Mouse (Mus musculus) erythroblast, adult 5-6 weeks (primary cell): ENCODE measurements around the gene Fam89b. TPM values are rescaled to one million over a fixed set of nuclear protein-coding genes. Genes with fewer than 3 reads are reported as not detected.

Experiments used
- ATAC-seq: replicated peaks from 2 replicates; pipeline ENCODE4 v1.8.0; 2016; ENCODE audit warnings: moderate number of reproducible peaks, mild to moderate bottlenecking, moderate TSS enrichment, inconsistent platforms; ENCODE audit not compliant: poor library complexity, low FRiP score, severe bottlenecking
- total RNA-seq, 2 experiments: library from RNA; stranded (forward) in 1 of 2; stranded (reverse) in 1 of 2; fragments of 150-400 nt in 1 of 2; fragments of 200-764, 138-1000 nt in 1 of 2; gene quantifications; 2 replicates each; pipeline versions ENCODE4 v1.2.3 to v1.2.4; 2015 to 2017; ENCODE audit warnings: low replicate concordance in 2 of 2

Fam89b gene
- total RNA-seq, 2 experiments from 2014 or later, result 10.5 to 30.4 TPM

DNA sequence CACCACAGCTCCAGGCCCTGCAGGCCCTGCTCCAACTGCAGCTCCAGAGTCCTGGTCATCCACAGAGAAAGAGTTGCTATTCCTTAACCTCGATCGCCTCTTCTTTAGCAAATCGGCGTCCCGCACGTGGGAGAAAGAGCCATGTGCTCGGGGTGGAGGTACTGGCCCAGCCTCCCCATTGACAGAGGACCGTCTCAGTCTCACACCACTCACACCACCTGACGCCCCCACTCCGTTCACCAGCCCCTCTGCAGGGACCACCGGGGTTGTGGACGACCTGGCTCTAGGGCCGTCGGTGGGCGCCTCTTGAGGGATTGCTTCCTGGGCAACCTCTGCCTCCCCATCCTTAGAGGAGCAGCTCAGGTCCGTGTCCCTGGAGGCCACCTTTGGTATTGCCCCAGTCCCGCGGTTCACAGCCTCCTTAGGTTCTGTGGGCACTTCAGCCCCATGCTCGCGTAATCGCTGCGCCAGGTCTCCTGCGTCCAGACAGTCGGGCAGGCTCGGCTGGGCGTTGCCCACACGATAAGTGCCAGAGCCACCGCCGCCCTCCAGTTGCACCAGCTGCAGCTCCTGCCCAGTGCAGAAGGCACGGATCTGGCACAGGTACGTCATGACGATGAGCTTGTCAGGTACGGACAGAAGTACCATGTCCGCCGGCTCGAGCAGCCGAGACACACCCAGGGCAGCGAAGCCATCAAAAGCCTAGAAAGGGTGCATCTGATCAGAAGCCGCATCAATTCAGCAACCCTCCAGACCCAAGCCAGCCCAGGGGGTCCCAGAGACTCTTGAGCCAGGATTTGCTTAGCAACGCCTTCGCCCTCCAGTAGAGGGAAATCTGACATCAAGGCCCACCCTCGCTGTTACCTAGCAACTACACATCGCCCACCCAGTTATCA is 13.4 kb downstream of the Fam89b start:
- peak; percentile 80 for ATAC-seq

DNA sequence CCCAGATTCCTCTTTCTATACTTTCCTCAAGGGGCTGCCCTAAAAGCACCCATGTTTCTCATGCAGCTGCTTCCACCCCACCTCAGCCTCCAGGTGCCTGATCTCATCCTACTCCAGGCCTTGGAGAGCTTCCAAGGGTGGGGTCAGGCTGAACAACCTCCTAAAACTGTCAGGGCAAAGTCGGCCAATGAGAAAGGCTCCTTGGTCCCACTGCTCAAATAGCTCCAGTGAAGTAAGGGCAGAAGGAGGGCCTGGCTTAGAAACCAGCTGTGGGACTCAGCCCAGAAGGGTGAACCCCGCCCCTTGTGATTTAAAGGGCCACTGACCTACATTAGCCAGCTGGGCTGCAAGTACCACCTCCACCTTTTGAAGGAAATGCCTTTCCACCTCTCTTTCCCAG is 15.7 kb downstream of the Fam89b start:
- peak; percentile 68 for ATAC-seq

DNA sequence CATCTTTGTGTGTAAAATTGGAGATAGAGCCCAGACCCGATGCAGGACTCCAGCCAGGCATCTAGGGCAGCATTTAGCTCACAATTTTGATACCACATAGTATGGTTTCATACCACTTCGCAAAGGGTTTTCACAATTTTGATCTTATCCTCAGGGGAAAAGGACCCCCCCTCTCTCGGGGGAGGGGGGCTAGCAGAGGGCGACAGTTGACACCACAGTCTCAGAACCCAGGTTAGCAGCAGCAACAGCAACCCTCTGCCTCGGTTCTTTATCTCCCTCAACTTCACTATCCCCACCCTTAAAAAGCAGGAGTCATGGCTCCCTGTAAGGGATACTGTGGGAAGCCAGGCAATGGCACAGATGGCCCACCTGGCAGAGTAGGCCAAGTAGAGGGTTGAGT is 16.2 kb downstream of the Fam89b start:
- no peak for ATAC-seq

DNA sequence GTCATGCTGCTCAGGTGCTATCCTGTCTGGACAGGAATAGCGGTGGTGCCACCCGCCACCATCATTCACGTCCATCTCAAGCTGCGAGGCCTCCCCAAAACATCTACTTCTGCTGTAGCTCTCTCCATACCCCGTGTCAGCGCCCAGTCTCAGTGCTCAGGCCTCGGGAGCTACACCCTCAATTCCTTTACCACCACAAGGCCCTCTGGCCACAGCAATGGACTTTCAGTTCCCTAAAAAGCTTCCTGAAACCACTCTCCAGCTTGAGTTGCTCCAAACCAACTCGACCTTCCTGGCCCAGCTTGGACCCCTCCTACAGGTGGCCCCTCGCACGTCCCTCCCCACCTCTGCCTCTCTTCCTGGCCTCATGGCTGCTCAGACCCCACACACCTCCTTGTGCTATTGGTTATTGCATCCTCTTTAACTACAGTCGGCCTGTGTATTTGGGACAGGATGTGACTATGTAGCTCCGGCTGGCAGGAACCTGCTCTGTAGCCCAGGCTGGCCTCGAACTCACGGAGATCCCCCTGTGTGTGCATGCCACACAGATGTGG is 17.5 kb downstream of the Fam89b start:
- no peak for ATAC-seq

DNA sequence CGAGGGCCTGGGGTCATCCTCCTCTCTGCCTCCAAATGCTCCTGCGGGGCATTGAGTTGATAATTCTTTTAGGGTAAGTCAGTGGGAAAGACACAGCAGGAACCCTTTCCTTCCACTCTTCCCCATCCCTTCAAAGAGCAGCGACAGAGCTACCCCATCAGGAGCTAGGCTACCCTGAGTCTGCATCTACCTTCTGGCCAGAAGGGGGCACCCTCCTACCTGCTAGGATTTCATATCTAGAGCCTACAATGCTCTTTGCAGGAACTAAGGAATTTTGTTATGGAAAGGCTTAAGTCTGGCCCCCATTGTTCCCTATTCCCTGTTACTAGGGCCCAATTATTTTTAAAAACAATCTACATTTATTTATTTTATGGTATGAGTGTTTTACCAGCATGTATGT is 18.2 kb downstream of the Fam89b start:
- peak; percentile 45; the same call in 1 of the 2 replicates for ATAC-seq

DNA sequence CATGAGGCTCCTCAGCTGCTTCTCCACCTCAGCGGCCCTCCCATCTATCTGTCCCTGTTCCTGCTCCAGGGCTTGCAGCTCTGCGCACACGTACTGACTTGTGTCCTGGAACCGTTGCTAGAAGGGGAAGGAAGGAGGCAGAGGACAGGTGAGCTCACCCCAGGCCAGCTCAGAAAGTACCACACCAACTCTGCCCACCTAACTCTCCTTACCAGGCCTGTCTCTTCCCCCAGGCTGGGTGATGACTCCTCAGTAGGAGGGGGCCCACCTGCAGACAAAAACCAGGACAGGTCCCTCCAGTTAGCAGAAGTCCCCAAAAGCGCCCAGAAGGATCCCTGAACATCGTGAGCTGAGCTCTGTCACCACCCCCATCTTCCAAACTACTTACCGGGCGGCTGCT is 18.9 kb downstream of the Fam89b start:
- no peak for ATAC-seq

DNA sequence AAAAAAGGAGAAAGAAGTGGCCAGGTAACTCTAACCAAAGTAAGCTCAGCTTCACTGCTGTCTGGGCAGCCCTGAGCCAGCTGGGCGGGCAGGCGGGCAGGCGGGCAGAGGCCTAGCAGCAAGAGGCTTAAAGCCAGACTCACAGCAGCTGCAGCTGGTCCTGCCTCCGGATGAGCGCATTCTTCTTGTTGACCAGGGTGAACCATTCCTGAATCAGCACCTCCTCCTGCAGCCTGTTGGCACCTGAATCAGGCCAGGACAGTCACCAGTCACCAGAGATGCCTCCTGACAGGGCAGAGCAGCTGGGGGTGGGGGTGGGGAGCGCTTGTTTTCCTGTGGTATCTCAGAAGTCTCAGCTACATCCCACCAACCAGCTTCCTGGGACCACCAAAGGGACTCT is 19.4 kb downstream of the Fam89b start:
- ATAC-seq, result no peak

DNA sequence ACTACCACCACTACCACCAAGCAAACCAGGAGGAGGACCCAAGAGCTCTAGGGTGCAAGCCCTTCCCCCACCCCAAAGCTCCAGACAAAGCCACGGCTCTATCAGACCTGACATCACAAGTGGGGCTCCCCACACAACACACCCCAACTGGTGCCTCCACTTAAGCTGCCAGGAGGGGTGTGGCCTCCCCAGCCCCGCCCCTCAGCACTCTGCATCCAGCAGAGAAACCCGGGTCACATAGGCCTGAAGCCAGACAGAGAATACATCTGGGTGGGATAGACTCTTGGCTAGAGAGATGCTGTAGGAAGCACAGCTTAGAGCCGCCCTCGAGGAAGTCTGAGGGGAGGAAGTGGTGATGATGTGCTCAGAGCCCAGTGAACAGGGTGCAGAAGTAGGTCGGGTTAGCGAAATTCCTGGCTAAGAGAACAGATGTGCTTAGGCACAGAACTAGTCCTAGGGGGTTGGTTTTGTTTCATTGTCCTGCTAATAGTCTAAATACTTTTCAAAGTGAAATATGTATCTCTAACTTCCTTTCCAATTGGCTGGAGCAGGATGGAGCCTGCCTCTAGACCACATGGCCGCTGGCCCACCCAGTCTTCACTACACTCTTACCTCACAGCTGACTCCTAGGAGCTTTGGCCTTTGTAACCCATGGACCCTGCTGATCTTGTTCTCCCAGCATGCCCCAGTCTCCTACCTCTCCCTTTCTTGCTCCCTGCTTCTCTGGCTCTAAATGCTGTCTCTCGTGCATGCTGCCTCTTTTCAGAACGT is 24.5 kb downstream of the Fam89b start:
- peak; percentile 80 for ATAC-seq

DNA sequence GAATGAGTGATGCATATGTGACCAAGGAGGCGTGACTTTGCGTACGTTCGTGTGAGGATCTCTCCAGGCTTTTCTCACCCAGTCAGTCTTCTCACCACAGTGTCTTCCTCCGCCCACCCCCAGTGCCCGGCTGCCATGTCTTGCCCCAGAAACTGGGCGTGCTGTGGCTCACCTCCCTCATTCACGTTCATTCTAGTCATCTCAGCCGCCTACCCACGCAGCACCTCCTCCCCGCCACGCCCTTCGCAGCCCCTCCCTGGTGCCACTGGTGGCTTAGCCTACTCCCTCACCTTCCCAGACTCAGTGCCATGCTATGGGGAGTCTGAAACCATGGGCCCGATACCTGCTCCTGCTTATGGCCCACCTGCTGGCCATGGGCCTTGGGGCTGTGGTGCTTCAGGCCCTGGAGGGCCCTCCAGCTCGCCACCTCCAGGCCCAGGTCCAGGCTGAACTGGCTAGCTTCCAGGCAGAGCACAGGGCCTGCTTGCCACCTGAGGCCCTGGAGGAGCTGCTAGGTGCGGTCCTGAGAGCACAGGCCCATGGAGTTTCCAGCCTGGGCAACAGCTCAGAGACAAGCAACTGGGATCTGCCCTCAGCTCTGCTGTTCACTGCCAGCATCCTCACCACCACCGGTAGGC is 25.2 kb downstream of the Fam89b start, which contains the start of gene Kcnk7:
TSS of gene Kcnk7 (plus strand) at position 205 of the 638 bp plus-strand sequence.
- ATAC-seq, result peak; percentile 86

DNA sequence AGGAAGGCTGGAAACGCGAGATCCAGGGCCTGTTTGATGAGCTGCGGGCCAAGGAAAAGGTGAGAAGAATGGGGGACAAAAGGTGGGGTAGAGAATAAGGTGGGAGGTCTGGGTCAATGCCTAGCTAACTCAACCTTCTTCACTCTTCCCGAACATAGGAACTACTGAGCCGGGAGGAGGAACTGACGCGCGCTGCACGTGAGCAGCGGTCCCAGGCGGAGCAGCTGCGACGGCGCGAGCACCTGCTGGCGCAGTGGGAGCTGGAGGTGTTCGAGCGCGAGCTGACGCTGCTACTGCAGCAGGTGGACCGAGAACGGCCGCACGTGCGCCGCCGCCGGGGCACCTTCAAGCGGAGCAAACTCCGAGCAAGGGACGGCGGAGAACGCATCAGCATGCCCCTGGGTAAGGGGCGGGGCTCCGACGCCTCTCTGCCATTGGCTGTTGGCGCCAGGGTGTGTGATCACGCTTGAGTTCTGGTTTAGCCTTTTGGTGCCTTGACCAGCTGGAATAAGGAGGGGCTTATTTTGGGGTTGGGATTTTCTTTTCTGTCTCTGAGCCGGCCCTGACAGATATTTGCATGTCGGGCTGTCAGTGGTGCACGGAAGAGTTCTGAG is 33.5 kb downstream of the Fam89b start:
- ATAC-seq, result no peak

DNA sequence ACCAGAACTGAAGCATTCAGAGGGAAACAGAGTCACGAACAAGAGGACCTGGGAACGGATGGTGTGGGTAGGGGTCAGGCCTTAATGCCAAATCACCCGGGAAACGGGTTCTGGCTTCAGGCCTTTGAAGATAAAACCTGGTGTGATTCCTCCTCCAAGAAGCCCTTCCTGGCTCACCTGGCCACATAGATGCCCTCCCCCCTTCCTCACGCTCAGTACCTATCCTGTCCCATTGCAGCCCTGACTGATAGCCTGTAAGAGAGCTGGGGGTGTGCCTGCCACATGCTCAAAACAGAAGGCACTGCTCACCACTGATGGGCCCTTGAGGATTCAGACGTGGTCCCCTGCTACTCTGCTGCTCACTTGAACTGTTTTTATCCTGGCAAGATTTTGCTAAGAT is 35.7 kb downstream of the Fam89b start:
- ATAC-seq, result no peak

DNA sequence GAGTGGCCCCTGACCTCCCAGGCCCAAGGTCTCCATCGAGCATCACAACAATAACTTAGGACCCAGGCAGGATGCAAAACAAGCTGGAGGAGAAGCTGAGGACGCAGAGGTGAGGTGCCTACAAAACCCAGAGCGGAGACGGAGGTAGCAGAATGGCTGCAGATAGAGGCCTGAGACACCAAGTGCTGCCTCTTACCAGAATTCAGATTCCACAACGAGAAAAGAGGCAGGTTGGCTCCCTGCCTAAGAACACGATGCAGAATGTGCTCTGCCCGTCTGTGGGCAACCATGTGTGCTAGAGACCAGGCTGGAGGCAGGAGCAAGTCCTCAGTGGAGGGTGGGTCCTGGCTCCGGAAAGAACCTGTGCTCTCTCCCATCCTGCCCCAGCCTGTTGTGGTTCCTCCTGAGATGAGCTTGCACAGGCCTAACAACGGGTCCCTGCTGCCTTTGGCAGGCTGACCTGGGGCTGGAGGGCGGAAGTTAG is 36.5 kb downstream of the Fam89b start:
- ATAC-seq, result no peak

DNA sequence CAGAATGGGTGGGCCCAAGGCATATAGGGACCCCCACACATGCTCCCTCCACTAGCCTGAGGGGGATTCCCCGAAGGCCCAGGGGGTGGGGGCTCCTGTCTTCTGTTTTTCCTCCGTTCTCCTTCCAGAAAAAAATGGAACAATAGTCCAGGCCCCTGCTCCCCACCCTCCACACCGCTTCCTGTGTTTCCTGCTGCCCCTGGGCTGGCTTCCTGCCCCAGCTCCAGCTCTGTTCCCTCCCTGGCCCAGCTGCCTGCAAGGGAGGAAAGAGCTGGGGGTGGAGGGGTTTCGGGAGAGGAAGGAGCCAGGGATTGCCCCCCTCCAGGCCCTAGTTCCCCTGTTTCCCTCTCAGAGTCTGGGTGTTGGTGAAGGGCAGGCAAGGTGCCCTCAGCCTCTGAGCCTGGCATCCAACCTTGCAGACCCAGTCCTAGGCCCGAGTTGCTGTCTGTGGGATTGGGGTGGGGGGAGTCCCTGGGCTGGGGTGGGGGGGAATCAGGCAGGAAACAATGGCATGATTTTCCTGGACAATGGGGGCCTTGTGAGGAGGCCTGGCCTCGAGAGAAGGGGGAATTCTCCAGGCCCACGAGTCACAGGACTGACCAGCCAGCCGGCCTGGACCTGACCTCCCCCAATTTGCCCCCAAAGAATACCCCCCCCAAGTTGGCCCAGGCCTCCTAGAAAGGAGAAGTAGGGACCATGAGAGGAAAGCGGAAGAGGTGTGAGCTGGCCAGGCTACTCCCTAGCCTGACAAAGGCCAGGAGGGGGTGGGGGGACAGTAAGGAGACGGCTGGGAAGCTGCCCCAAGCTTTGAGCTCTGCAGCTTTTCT is 37.2 kb downstream of the Fam89b start:
- ATAC-seq, result no peak

DNA sequence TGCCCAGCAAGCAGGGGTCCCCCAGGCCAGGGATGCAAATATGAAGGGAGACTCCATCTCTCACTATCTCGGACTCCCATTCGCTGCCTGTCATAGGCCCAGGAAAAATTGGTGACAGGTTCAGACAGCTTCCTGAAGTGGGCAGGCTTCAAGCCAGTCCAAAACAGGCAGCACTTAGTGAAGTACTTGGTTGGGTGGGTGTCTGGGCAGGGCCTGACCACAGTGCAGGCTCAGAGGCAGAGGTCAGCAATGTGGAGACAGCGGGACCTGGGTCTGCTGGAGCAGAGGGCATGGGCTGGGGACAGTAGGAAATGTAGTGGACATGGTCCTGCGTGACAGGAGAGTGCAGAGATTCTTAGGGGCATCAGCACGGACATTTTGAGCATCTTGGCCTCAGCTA is 37.9 kb downstream of the Fam89b start:
- ATAC-seq, result no peak

DNA sequence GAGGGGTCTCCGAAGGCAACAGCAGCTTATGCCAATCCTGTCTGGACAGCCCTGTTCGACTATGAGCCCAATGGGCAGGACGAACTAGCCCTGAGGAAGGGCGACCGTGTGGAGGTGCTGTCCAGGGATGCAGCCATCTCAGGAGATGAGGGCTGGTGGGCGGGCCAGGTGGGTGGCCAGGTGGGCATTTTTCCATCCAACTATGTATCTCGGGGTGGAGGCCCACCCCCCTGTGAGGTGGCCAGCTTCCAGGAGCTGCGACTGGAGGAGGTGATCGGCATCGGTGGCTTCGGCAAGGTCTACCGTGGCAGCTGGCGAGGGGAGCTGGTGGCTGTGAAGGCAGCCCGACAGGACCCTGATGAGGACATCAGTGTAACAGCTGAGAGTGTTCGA is 39.1 kb downstream of the Fam89b start:
- ATAC-seq, result no peak

DNA sequence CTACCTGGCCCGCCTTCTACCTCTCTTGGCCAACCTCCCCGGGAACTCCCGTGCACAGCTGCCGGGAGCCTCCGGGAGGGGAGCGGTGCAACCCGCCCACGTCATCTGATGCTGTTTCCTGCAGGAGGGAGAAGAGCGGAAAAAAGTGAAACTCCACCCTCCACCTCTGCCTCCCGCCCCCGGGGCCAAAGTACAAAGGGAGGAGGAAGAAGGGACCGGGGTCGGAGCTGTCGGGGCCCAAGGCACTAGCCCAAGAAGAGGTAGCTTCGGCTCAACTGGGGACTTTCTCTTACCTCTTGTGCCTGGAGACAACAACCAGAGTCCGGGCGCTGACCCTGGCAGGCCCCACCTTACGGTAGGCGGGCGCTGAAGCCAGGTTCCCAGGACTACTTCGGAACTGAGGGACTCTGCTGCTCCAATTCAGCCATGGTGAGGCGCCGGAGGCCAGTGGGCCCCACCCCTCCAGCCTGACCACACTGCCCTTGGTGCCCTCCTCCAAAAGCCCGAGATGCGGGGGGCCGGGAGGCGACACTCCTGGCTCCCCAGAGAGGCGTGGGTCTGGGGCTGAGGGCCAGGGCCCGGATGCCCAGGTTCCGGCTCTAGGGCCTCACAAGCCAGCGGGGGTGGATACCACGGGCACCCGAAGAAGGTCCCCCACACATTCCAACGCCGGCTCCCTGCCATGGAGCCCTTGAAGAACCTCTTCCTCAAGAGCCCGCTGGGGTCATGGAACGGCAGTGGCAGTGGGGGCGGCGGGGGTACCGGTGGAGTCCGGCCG is 39.7 kb downstream of the Fam89b start:
- peak; percentile 65 for ATAC-seq

DNA sequence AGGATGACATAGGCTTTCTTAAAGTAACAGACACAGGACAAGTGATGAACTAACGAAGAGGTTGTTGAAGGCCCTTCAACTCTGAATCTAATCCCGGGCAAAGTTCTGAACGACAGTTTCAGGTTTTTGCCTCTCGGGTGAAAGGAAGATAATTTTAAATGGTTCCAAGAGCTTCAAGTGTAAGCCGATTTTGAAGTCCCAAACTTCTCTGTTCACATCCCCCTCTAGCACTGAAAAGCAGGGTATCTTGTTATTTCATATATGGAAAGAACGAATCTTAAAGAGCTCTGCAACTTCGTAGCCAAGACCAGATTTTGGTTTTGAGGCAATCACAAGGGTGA is 40.4 kb downstream of the Fam89b start:
- ATAC-seq, result no peak
